8 mouse cellular contexts compared by ENCODE assay signal in the genomic region with DNA sequence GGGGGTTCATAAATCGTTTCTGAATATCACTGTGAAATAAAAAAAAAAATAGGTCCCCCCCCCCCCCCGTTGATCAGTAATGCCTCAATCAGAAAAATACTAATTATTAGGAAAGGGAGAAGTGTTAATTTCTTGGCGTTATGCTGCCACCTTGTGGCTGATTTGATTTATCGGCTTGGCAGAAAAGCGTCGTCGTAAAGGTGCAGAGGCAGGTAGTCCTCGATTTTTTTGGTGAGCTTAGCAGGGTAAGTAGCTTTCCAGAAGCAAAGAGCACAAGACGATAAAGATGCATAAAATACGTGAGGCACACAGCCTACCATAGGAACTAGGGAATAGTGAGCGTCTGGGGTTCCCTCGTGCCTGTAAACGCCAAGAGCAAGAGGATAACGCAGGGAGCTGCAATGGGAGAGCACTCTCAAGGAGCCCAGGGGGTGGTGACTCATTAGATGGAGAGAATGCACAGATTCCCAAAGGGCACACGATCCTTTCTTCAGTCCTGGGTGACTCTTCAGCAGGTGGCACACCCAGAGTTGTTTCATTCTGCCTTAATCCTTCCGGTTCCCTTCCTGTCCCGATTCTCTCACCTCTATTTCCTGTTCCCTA. TPM values are rescaled to one million over a fixed set of nuclear protein-coding genes. Genes with fewer than 3 reads are reported as not detected.
DNase-seq lines count a peak whose midpoint lies in the region; ATAC-seq lines count a peak whose summit lies in the region.

No protein-coding gene starts in this region.

- ATAC-seq in granulocyte monocyte progenitor cell, adult 5-6 weeks (replicated peaks; ENCODE audit: poor library complexity, severe bottlenecking): peak; percentile 48
- no peak for ATAC-seq in kidney, embryonic 16.5 days (ENCODE audit: low FRiP score, low TSS enrichment)
- ATAC-seq in liver, embryonic 15.5 days (ENCODE audit: insufficient read depth): no peak
- no peak for ATAC-seq in neural tube, embryonic 12.5 days (ENCODE audit: low FRiP score, low read depth)

- H3K4me3 ChIP-seq in kidney, embryonic 16.5 days (ENCODE audit: low read length): peak overlapping the region; percentile 9; the same call in 1 of the 2 replicates
- H3K4me3 ChIP-seq in liver, embryonic 15.5 days (replicated peaks): no peak overlapping the region
- no peak overlapping the region for H3K4me3 ChIP-seq in neural tube, embryonic 12.5 days

- 0 out of 2 replicates have a peak, but pooled peaks cover 4% of the 10 kb centered on the region for H3K4me1 ChIP-seq in kidney, embryonic 16.5 days (ENCODE audit: insufficient read depth, low read length)
- no peaks in the 10 kb centered on the region for H3K4me1 ChIP-seq in liver, embryonic 15.5 days (replicated peaks)
- H3K4me1 ChIP-seq in neural tube, embryonic 12.5 days: no peaks in the 10 kb centered on the region

- peak overlapping the region; percentile 43 for H3K4me2 ChIP-seq in kidney, embryonic 16.5 days (replicated peaks; ENCODE audit: low read depth, low read length)
- H3K4me2 ChIP-seq in liver, embryonic 15.5 days: peak overlapping the region; percentile 32; the same call in 1 of the 2 replicates
- H3K4me2 ChIP-seq in neural tube, embryonic 12.5 days (replicated peaks): peak overlapping the region; percentile 38; the same call in 1 of the 2 replicates

- no peaks in the 10 kb centered on the region for H3K36me3 ChIP-seq in kidney, embryonic 16.5 days (ENCODE audit: insufficient read depth, low read length)
- H3K36me3 ChIP-seq in liver, embryonic 15.5 days (replicated peaks): 0 out of 2 replicates have a peak, but pooled peaks cover 1% of the 10 kb centered on the region
- H3K36me3 ChIP-seq in neural tube, embryonic 12.5 days: no peaks in the 10 kb centered on the region

- WGBS in kidney, embryonic 16.5 days: 13% methylated on average over 17 of the region's 17 CpGs
- 5% methylated on average over 17 of the region's 17 CpGs for WGBS in liver, embryonic 15.5 days (ENCODE audit: insufficient replicate concordance)
- 17% methylated on average over 17 of the region's 17 CpGs for WGBS in neural tube, embryonic 12.5 days

- H3K9me3 ChIP-seq in kidney, embryonic 16.5 days (ENCODE audit: low read length): no peaks in the 10 kb centered on the region
- H3K9me3 ChIP-seq in liver, embryonic 15.5 days (replicated peaks): no peaks in the 10 kb centered on the region
- H3K9me3 ChIP-seq in neural tube, embryonic 12.5 days: no peaks in the 10 kb centered on the region

- peak; percentile 62 for DNase-seq in 416B (ENCODE audit: low read depth)
- peak; percentile 42 for DNase-seq in Muller cell, postnatal 12 days (ENCODE audit: inconsistent ontology term)
- peak; percentile 82 to 88 for DNase-seq in cerebellum, postnatal 10 days
- DNase-seq in thymus, postnatal 4 days: peak; percentile 65

- H3K9ac ChIP-seq in kidney, embryonic 16.5 days (replicated peaks; ENCODE audit: low read length): no peak overlapping the region
- H3K9ac ChIP-seq in liver, embryonic 15.5 days: no peak overlapping the region
- H3K9ac ChIP-seq in neural tube, embryonic 12.5 days: no peak overlapping the region

- no peaks in the 10 kb centered on the region for H3K27me3 ChIP-seq in kidney, embryonic 16.5 days (ENCODE audit: insufficient read depth, low read length)
- peaks cover 5% of the 10 kb centered on the region; the same call in 1 of the 2 replicates for H3K27me3 ChIP-seq in liver, embryonic 15.5 days
- H3K27me3 ChIP-seq in neural tube, embryonic 12.5 days (replicated peaks): peaks cover 47% of the 10 kb centered on the region

- H3K27ac ChIP-seq in kidney, embryonic 16.5 days (ENCODE audit: low read length): no peak overlapping the region
- no peak overlapping the region for H3K27ac ChIP-seq in liver, embryonic 15.5 days (replicated peaks)
- H3K27ac ChIP-seq in neural tube, embryonic 12.5 days: no peak overlapping the region

RNA-seq across cellular contexts. Expression of a gene that starts 3.8 kb away (rescaled TPM):
- not detected in 2 replicates for total RNA-seq in granulocyte monocyte progenitor cell, adult 5-6 weeks (2014; fragmentation: Nextera tagmentation)
- not detected in 2 replicates for total RNA-seq in granulocyte monocyte progenitor cell, adult 5-6 weeks (2017)
- polyA plus RNA-seq in kidney, embryonic 16.5 days (2015; fragmentation: Nextera tagmentation; extraction: Ambion mirVana): 0.31 TPM in 1 of 2 replicates, not detected in the other
- 0.16 and 0.22 TPM in 2 replicates for polyA plus RNA-seq in liver, embryonic 15.5 days (2015; fragmentation: Nextera tagmentation; extraction: Ambion mirVana)
- not detected in 2 replicates for polyA plus RNA-seq in neural tube, embryonic 12.5 days (2016; fragmentation: Nextera tagmentation; extraction: Ambion mirVana)

RNA-seq across cellular contexts. Expression of a gene that starts 49.9 kb away (rescaled TPM):
- total RNA-seq in granulocyte monocyte progenitor cell, adult 5-6 weeks (2014; fragmentation: Nextera tagmentation): 18.8 and 32.9 TPM in 2 replicates
- total RNA-seq in granulocyte monocyte progenitor cell, adult 5-6 weeks (2017): 22.1 and 27.1 TPM in 2 replicates
- 34.6 and 35.8 TPM in 2 replicates for polyA plus RNA-seq in kidney, embryonic 16.5 days (2015; fragmentation: Nextera tagmentation; extraction: Ambion mirVana)
- 22.9 and 27.6 TPM in 2 replicates for polyA plus RNA-seq in liver, embryonic 15.5 days (2015; fragmentation: Nextera tagmentation; extraction: Ambion mirVana)
- 28.9 and 31.8 TPM in 2 replicates for polyA plus RNA-seq in neural tube, embryonic 12.5 days (2016; fragmentation: Nextera tagmentation; extraction: Ambion mirVana)

RNA-seq across cellular contexts. Expression of a gene that starts 50.1 kb away (rescaled TPM):
- 85.9 and 112 TPM in 2 replicates for total RNA-seq in granulocyte monocyte progenitor cell, adult 5-6 weeks (2014; fragmentation: Nextera tagmentation)
- 187 and 220 TPM in 2 replicates for total RNA-seq in granulocyte monocyte progenitor cell, adult 5-6 weeks (2017)
- 112 and 123 TPM in 2 replicates for polyA plus RNA-seq in kidney, embryonic 16.5 days (2015; fragmentation: Nextera tagmentation; extraction: Ambion mirVana)
- polyA plus RNA-seq in liver, embryonic 15.5 days (2015; fragmentation: Nextera tagmentation; extraction: Ambion mirVana): 58.3 and 60.7 TPM in 2 replicates
- polyA plus RNA-seq in neural tube, embryonic 12.5 days (2016; fragmentation: Nextera tagmentation; extraction: Ambion mirVana): 107 and 112 TPM in 2 replicates
